Mouse (Mus musculus) midbrain, postnatal 0 days (tissue): Measurements from ENCODE around the gene Tmem119. TPM values are rescaled to one million over a fixed set of nuclear protein-coding genes. Genes with fewer than 3 reads are reported as not detected.
A peak's percentile ranks its signal among the peaks of the same experiment; 100 is the strongest.

Experiments used
- ATAC-seq: fragments of 200-750 bp; cut with Nextera tagmentation; 2 replicates; pipeline ENCODE4 v1.8.0; 2017; ENCODE audit warnings: moderate number of reproducible peaks, mild to moderate bottlenecking, moderate TSS enrichment, moderate library complexity; ENCODE audit not compliant: low FRiP score
- DNase-seq: peaks from one replicate; pipeline ENCODE4 v3.0.0-alpha.2; 2015; ENCODE audit warnings: low spot score
- H3K27ac ChIP-seq: fragments of 300-500 bp; sonication (generic); 2 replicates; pipeline ENCODE4 v1.5.1; 2014; ENCODE audit warnings: low read depth, mild to moderate bottlenecking, low read length, mixed read lengths
- H3K27me3 ChIP-seq: fragments of 300-500 bp; sonication (generic); 2 replicates; pipeline ENCODE4 v1.6.1; 2014; ENCODE audit warnings: low read length, control low read depth, mixed read lengths; ENCODE audit not compliant: insufficient read depth
- H3K36me3 ChIP-seq: fragments of 300-500 bp; sonication (generic); 2 replicates; pipeline ENCODE4 v1.6.1; 2014; ENCODE audit warnings: low read length, control low read depth, mixed read lengths; ENCODE audit not compliant: insufficient read depth
- H3K4me1 ChIP-seq: fragments of 300-500 bp; sonication (generic); 2 replicates; pipeline ENCODE4 v1.6.1; 2014; ENCODE audit warnings: mild to moderate bottlenecking, control low read depth, antibody characterized with exemption, low read length, mixed read lengths; ENCODE audit not compliant: insufficient read depth
- H3K4me2 ChIP-seq: fragments of 300-500 bp; sonication (generic); 2 replicates; pipeline ENCODE4 v1.6.1; 2014; ENCODE audit warnings: low read depth, mild to moderate bottlenecking, low read length, mixed read lengths; ENCODE audit not compliant: poor library complexity, severe bottlenecking
- H3K4me3 ChIP-seq: fragments of 300-500 bp; sonication (generic); 2 replicates; pipeline ENCODE4 v1.5.1; 2014; ENCODE audit warnings: low read depth, mild to moderate bottlenecking, low read length, moderate library complexity
- H3K9ac ChIP-seq: fragments of 300-500 bp; sonication (generic); replicated peaks from 2 replicates; pipeline ENCODE4 v1.6.1; 2014; ENCODE audit warnings: mild to moderate bottlenecking, low read length, moderate library complexity, mixed read lengths; ENCODE audit not compliant: poor library complexity, severe bottlenecking
- H3K9me3 ChIP-seq: fragments of 300-500 bp; sonication (generic); 2 replicates; pipeline ENCODE4 v1.6.1; 2016; ENCODE audit warnings: low read length, control low read depth
- CTCF ChIP-seq: IDR thresholded peaks from 2 replicates; pipeline ENCODE4 v1.5.1; 2016; ENCODE audit warnings: antibody characterized with exemption, mild to moderate bottlenecking
- WGBS: fragments of 180-500 bp; shearing (Covaris S2); extraction: QIAGEN DNeasy Blood & Tissue Kit; methylation state at CpG from one replicate; pipeline ENCODE4 v1.1.7; 2014; 5-methylcytosine and 5-hydroxymethylcytosine counted together
- polyA plus RNA-seq: library from polyadenylated mRNA; unstranded; fragments of >200 nt; fragmentation: Nextera tagmentation; extraction: Ambion mirVana; gene quantifications from 2 replicates; pipeline ENCODE4 v1.2.1, GENCODE M21; 2015
- total RNA-seq: library from RNA; depleted of rRNA; stranded (reverse); fragments of >200 nt; gene quantifications from 2 replicates; pipeline ENCODE4 v1.2.3, GENCODE M21; 2014; rRNA removed

Tmem119 gene
- 9.5 and 10.1 TPM in 2 replicates for total RNA-seq
- polyA plus RNA-seq, result 5.9 and 6.3 TPM in 2 replicates

DNA sequence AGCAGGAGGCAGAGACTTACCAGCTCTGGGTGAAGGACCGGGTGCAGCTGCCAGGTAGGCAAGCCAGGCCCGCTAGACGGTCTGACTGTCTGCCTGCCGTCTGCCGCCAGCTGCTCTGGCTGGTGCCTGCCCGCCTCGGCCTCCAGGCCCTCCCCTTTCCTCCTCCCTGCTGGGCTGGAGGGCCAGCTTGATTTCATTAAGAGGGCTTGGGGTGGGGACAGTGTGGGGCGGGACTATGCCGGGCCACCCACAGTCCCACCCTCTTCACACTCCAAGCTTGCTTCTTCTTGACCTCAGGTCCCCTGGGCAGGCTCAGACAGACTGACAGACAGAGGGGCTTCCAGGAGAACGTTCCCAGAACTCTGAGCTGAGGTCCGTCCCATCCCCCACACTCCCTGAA, at the start of gene Tmem119:
Tmem119 (minus strand) TSS at position 237 of the 400 bp plus-strand sequence.
- no peak within 1 kb of the TSS for H3K4me3 ChIP-seq
- peak; percentile 13 for DNase-seq
- no peak for ATAC-seq
- H3K4me1 ChIP-seq, result no peaks in the 10 kb centered on the region
- TF ChIP-seq CTCF, result no peak
- H3K4me2 ChIP-seq, result no peak within 1 kb of the TSS
- no peaks in the 10 kb centered on the region for H3K36me3 ChIP-seq
- H3K9ac ChIP-seq, result no peak within 1 kb of the TSS
- WGBS, result 2% methylated on average over 11 of the region's 11 CpGs
- H3K9me3 ChIP-seq, result no peaks in the 10 kb centered on the region
- no peak within 1 kb of the TSS for H3K27ac ChIP-seq
- H3K27me3 ChIP-seq, result no peaks in the 10 kb centered on the region

DNA sequence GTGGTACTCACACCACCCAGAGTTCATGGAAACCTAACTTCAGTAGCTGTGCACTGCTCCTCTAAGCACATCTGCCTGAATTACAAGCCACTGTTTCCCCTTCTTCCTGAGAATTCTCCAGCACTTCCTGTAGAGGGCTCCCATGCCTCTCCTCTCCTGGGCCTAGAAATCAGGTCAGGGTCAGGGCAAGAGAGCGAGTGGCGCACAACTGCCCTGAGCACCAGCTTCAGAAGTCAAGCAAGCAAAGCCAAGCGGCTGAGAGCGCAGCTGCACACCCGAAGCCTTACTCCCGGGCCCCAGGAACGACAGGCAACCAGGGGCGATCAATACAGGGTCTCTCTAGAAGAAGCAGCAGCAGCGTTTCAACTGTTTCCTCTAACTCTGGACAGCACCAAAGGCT, 47.3 kb upstream of the Tmem119 start:
- no peak for DNase-seq
- H3K9ac ChIP-seq, result no peak overlapping the region
- H3K27me3 ChIP-seq, result no peaks in the 10 kb centered on the region
- peaks cover 73% of the 10 kb centered on the region for H3K36me3 ChIP-seq
- H3K4me1 ChIP-seq, result no peaks in the 10 kb centered on the region
- 89% methylated on average over 9 of the region's 9 CpGs for WGBS
- H3K4me2 ChIP-seq, result no peak overlapping the region
- no peak overlapping the region for H3K4me3 ChIP-seq
- no peak for TF ChIP-seq CTCF
- H3K9me3 ChIP-seq, result no peaks in the 10 kb centered on the region
- no peak for ATAC-seq
- H3K27ac ChIP-seq, result no peak overlapping the region

DNA sequence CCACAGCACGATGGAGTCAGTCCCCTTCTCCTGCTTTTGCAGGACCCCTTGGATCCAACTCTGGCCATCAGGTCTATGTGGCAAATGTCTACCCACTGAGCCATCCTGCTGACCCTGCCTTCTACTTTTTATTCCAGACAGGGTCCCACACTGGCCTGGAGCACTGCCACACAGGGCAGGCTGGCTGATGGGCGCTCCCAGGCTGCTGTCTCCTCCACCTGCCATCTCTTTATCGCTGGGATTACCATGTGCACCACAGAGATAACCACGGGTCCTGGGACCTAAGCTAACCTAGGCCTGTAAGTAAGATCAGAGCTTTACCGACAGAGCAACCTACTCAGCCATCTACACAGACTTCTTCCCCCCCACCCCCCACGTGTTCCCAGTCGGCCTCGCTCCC, 46.3 kb upstream of the Tmem119 start:
- Histone ChIP-seq H3K4me2 (no peak overlapping the region), H3K4me3 (no peak overlapping the region), H3K9ac (no peak overlapping the region), H3K36me3 (peaks cover 76% of the 10 kb centered on the region), H3K27ac (no peak overlapping the region), H3K4me1 (no peaks in the 10 kb centered on the region), H3K9me3 (no peaks in the 10 kb centered on the region), H3K27me3 (no peaks in the 10 kb centered on the region)
- DNase-seq (no peak), ATAC-seq (no peak)
- WGBS, result 91% methylated on average over 8 of the region's 8 CpGs
- no peak for TF ChIP-seq CTCF

DNA sequence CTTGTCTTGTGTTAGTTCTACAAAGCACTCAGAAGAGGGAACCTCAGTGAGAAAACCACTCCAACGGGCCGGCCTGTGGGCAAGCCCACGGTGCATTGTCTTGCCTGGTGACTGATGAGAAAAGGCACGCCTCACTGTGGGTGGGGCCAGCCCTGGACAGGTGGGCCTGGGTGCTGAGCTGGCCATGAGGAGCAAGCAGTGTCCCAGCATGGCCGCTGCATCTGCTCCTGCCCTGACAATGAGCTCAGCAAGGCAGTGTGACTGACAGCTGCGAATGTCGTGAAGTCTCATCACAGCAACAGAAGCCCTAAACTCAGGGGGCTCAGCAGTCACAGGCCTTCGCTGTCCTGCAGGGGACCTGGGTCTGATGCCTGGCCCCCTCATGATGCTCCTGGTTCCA, 45.3 kb upstream of the Tmem119 start:
- 91% methylated on average over 8 of the region's 8 CpGs for WGBS
- Histone ChIP-seq H3K4me1 (no peaks in the 10 kb centered on the region), H3K4me2 (no peak overlapping the region), H3K36me3 (peaks cover 71% of the 10 kb centered on the region), H3K9ac (no peak overlapping the region), H3K27me3 (no peaks in the 10 kb centered on the region), H3K27ac (no peak overlapping the region), H3K4me3 (no peak overlapping the region), H3K9me3 (no peaks in the 10 kb centered on the region)
- TF ChIP-seq CTCF, result no peak
- ATAC-seq (no peak), DNase-seq (no peak)

DNA sequence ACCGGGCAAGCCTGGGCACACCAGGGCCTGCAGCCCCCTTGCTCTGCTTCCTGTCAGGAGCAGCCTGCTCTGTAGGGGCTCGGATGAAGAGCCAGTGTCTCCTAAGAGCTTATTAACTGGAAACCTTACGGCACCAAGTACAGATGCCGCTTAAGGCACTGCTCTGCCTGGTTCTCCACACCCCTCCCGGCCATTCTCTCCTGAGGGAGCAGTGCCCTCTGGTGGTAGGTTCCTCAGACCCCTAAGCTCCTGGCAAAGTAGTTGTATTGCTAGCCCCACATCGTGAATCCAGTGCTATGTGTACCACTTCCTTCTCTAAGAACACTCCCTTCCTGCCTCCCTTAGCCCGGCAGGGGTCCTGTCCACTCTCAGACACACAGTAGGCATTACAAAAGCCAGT, 44.4 kb upstream of the Tmem119 start:
- H3K9ac ChIP-seq, result no peak overlapping the region
- peak; percentile 73 for TF ChIP-seq CTCF
- H3K4me1 ChIP-seq, result no peaks in the 10 kb centered on the region
- H3K27ac ChIP-seq, result no peak overlapping the region
- peaks cover 62% of the 10 kb centered on the region for H3K36me3 ChIP-seq
- H3K9me3 ChIP-seq, result no peaks in the 10 kb centered on the region
- no peak overlapping the region for H3K4me3 ChIP-seq
- 56% methylated on average over 7 of the region's 7 CpGs for WGBS
- no peak for ATAC-seq
- peak; percentile 62 for DNase-seq
- no peaks in the 10 kb centered on the region for H3K27me3 ChIP-seq
- no peak overlapping the region for H3K4me2 ChIP-seq

DNA sequence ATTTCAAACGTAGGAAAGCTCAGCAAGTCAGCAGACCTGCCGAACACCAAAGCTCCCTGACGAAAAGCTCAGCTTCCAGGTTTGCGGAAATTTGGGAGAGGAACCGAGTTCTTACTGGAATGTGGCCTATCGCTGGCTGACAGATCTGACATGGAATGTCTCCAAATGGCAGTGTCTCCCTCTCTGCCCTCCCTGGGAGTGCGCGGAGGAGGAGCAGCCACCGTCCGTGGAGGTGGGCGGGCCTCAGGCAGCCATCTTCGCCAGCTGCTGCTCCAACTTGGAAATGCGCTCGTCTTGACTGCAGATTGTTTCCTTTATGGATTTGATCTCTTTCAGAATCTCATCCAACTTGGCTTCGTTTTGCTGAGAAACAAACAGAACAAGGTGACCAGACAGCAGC, 43.8 kb upstream of the Tmem119 start:
- Histone ChIP-seq H3K9ac (no peak overlapping the region), H3K4me1 (no peaks in the 10 kb centered on the region), H3K27ac (no peak overlapping the region), H3K9me3 (no peaks in the 10 kb centered on the region), H3K4me3 (no peak overlapping the region), H3K27me3 (no peaks in the 10 kb centered on the region), H3K4me2 (no peak overlapping the region), H3K36me3 (peaks cover 60% of the 10 kb centered on the region)
- 89% methylated on average over 15 of the region's 15 CpGs for WGBS
- no peak for ATAC-seq
- no peak for TF ChIP-seq CTCF
- no peak for DNase-seq
